Mouse (Mus musculus) heart, embryonic 11.5 days (tissue): ENCODE results near the gene Gng2. TPM values are rescaled to one million over a fixed set of nuclear protein-coding genes. Genes with fewer than 3 reads are reported as not detected.

Experiments used
- ATAC-seq: fragments of 200-750 bp; cut with Nextera tagmentation; replicated peaks from 2 replicates; pipeline ENCODE4 v1.8.0; 2017; ENCODE audit warnings: moderate library complexity; ENCODE audit not compliant: insufficient number of reproducible peaks, low FRiP score, low TSS enrichment
- H3K27ac ChIP-seq: fragments of 300-500 bp; sonication (generic); 2 replicates; pipeline ENCODE4 v1.5.1; 2014; ENCODE audit warnings: mild to moderate bottlenecking, low read depth, low read length
- H3K27me3 ChIP-seq: fragments of 300-500 bp; sonication (generic); 2 replicates; pipeline ENCODE4 v1.6.1; 2014; ENCODE audit warnings: mild to moderate bottlenecking, low read length, mixed read lengths; ENCODE audit not compliant: control insufficient read depth, insufficient read depth
- H3K36me3 ChIP-seq: fragments of 300-500 bp; sonication (generic); 2 replicates; pipeline ENCODE4 v1.6.1; 2014; ENCODE audit warnings: mild to moderate bottlenecking, low read length, moderate library complexity, mixed read lengths; ENCODE audit not compliant: control insufficient read depth, insufficient read depth
- H3K4me1 ChIP-seq: fragments of 300-500 bp; sonication (generic); 2 replicates; pipeline ENCODE4 v1.6.1; 2014; ENCODE audit warnings: low read length; ENCODE audit not compliant: control insufficient read depth, insufficient read depth
- H3K4me2 ChIP-seq: fragments of 300-500 bp; sonication (generic); 2 replicates; pipeline ENCODE4 v1.6.1; 2014; ENCODE audit warnings: mild to moderate bottlenecking, moderate library complexity
- H3K4me3 ChIP-seq: fragments of 300-500 bp; sonication (generic); 2 replicates; pipeline ENCODE4 v1.5.1; 2014; ENCODE audit warnings: low read depth, low read length
- H3K9ac ChIP-seq: fragments of 300-500 bp; sonication (generic); 2 replicates; pipeline ENCODE4 v1.6.1; 2014; ENCODE audit warnings: mild to moderate bottlenecking, low read depth, low read length, moderate library complexity
- H3K9me3 ChIP-seq: fragments of 300-500 bp; sonication (generic); replicated peaks from 2 replicates; pipeline ENCODE4 v1.6.1; 2016; ENCODE audit warnings: low read length; ENCODE audit not compliant: control insufficient read depth
- WGBS: fragments of 180-500 bp; shearing (Covaris S2); extraction: QIAGEN DNeasy Blood & Tissue Kit; methylation state at CpG from one replicate; pipeline ENCODE4 v1.1.7; 2014; ENCODE audit not compliant: insufficient replicate concordance; 5-methylcytosine and 5-hydroxymethylcytosine counted together
- polyA plus RNA-seq: library from polyadenylated mRNA; unstranded; fragments of >200 nt; fragmentation: Nextera tagmentation; extraction: Ambion mirVana; gene quantifications from 2 replicates; pipeline ENCODE4 v1.2.1, GENCODE M21; 2014

The Gng2 gene
- 41.1 and 42.4 TPM in 2 replicates for polyA plus RNA-seq

DNA sequence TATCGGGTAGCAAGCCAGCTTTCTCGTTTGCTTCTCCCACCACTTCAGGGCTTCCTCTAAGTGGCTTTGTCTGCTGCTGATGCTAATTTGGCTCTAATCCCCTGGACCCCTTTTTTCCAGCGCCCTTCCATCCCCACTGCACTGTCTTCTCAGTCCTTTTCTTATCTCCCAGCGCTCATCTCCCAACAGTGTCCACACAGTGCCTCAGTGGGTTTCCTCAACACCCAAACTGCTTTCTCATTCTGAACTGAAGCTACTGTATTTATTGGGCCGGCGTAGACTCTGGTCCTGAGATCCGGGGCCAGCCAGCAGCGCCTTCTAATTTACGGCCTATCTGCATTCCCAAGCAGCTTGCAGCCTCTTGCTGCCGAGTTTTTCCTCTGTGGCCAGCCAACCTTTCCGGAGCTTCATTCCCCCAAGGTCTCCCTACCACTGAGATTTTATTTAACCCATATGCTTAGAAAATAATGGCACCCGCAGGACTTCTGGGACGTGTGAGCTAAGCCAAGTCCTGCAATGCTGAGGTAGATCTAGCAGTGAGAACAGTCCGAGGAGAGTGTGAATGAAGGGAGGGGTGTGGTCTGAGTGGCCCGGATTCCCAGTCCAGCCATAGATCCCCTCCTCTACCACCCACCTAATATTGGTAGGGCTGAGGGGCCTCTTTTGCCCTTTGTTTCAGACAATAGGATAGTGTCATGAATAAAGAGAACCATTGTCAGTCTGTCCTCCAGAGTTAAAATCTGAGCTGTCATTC, at the start of gene Gng2:
Gene Gng2 (minus strand): TSS at position 357 of the 754 bp plus-strand sequence.
- peak within 1 kb of the TSS; percentile 65 for H3K27ac ChIP-seq
- WGBS, result 9% methylated on average over 15 of the region's 15 CpGs
- no peaks in the 10 kb centered on the region for H3K36me3 ChIP-seq
- H3K27me3 ChIP-seq, result no peaks in the 10 kb centered on the region
- H3K9ac ChIP-seq, result peak within 1 kb of the TSS; percentile 74
- H3K4me2 ChIP-seq, result peak within 1 kb of the TSS; percentile 84
- peak; percentile 17; the same call in 1 of the 2 replicates for ATAC-seq
- peaks cover 11% of the 10 kb centered on the region for H3K4me1 ChIP-seq
- H3K4me3 ChIP-seq, result peak within 1 kb of the TSS; percentile 50
- no peaks in the 10 kb centered on the region for H3K9me3 ChIP-seq

DNA sequence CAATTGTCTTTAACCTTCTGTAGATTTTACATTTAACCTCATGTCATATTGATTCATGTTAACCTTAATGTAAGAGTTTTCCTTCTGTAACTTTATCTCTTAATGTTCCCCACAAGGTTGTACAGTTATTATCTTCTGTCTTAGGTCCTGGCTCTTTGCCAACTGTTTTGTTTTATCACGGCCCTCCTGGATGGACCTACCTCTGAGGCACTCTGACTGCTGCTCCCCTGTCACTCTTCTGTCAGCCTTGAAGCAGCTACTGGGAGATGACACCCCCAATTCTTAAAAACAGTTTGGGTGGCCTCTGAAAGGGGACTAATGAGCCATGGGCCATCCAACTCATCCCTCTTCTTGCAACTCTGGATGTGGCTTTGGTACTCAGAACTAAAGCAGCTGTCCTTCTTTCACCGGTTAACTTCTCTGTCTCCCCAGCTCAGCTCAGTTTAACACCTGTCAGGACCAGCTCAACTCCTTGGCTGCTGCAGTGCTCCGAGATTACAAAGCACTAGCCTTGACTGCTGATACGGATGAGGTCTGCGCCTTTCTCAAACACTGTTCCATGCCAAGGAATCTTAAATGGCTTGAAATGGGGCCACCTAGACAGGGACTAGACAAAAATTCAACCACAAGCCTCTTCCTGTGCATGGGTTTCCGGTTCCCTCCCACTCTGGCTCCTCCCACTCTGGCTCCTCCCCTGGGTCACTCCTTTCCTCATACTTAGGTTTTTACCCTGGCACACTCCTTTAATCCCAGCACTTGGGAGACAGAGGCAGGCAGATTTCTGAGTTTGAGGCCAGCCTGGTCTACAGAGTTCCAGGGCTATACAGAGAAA, 47.7 kb upstream of the Gng2 start:
- no peak for ATAC-seq
- peaks cover 5% of the 10 kb centered on the region for H3K4me1 ChIP-seq
- no peaks in the 10 kb centered on the region for H3K36me3 ChIP-seq
- H3K4me3 ChIP-seq, result no peak overlapping the region
- 0 out of 2 replicates have a peak overlapping the region, but pooled peaks have one; percentile 28 for H3K9ac ChIP-seq
- no peaks in the 10 kb centered on the region for H3K9me3 ChIP-seq
- peak overlapping the region; percentile 16; the same call in 1 of the 2 replicates for H3K4me2 ChIP-seq
- H3K27ac ChIP-seq, result no peak overlapping the region
- H3K27me3 ChIP-seq, result no peaks in the 10 kb centered on the region
- 45% methylated on average over 6 of the region's 6 CpGs for WGBS

DNA sequence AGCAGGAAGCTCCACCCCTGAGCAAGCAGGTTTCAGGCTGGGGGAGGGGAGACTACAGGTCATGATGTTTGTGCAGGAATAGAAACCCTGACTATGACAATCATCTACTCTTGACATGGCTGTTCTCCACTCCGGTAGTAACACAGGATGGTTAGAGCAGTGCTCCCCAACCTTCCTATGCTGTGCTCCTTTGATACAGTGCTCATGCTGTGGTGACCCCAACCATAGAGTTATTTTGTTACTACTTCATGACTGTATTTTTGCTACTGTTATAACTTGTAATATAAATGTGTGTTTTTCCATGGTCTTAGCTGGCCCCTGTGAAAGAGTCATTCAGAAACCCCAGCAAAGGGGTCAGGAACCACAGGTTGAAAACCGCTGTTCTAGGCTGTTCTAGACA, 46.5 kb upstream of the Gng2 start:
- ATAC-seq, result no peak
- Histone ChIP-seq H3K9me3 (no peaks in the 10 kb centered on the region), H3K4me1 (peaks cover 5% of the 10 kb centered on the region), H3K4me2 (no peak overlapping the region), H3K27me3 (no peaks in the 10 kb centered on the region), H3K4me3 (no peak overlapping the region), H3K27ac (no peak overlapping the region), H3K9ac (no peak overlapping the region), H3K36me3 (no peaks in the 10 kb centered on the region)
- whole genome bisulfite sequencing, result 88% methylated on average over 2 of the region's 2 CpGs

DNA sequence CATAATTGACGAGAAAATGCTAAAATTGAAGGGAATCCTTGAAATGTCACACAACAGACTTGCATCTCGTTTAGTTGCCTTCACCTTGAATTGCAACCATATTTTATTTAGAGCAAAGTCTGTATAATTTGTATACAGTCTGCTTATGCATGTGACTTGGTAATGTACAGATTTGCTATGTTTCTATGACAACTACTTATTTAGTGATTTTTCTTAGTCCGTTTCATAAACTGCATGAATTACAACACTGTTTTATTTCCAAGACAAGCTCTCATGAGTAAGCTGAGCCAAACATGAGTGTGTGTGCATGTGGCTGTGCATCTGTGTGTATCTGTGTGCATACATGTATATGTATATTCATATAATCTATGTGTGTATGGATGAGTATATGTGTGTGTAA, 42.1 kb upstream of the Gng2 start:
- Histone ChIP-seq H3K9ac (no peak overlapping the region), H3K4me3 (no peak overlapping the region), H3K4me1 (no peaks in the 10 kb centered on the region), H3K36me3 (no peaks in the 10 kb centered on the region), H3K9me3 (no peaks in the 10 kb centered on the region), H3K27me3 (no peaks in the 10 kb centered on the region), H3K27ac (no peak overlapping the region), H3K4me2 (no peak overlapping the region)
- no peak for ATAC-seq
- 60% methylated on average over 3 of the region's 3 CpGs for WGBS

DNA sequence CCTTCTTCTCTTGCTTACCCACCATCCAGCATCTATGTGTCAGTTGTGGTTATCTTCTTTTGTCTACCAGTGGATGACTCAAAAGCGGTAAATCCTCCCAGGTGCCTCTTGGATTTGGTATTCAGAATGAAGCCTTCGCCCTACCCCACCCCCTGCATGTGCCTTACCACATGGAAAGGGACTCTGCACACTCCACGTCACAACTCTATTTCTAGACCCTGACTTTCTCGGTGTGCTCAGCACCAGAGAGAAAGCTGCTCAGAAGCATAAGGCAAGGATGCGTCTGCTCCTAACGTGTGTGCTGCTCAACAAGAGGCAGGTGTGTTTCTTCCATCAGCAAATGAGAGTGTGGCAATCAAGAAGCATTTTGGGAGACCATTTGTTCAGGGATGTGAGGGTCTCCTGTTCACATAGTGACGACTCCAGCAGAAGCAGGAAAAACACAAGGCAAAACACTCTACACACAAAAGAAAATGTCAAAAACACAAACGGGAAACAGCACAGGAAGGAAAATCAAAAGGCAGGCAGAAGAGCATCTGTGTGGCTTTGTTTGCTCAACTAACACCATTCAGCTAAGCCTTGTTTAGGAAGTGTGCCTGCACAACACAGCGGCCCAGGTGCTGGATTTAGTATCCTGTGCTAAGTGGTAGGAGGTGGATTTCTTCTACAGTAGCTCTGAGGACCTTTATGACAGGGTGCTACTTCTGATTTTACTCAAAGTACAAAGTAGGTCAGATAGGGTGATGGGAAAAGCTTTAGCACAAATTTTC, 35.3 kb upstream of the Gng2 start:
- no peaks in the 10 kb centered on the region for H3K27me3 ChIP-seq
- no peak overlapping the region for H3K27ac ChIP-seq
- no peak overlapping the region for H3K4me2 ChIP-seq
- ATAC-seq, result no peak
- no peak overlapping the region for H3K9ac ChIP-seq
- no peak overlapping the region for H3K4me3 ChIP-seq
- H3K9me3 ChIP-seq, result no peaks in the 10 kb centered on the region
- WGBS, result 59% methylated on average over 9 of the region's 9 CpGs
- no peaks in the 10 kb centered on the region for H3K4me1 ChIP-seq
- H3K36me3 ChIP-seq, result no peaks in the 10 kb centered on the region

DNA sequence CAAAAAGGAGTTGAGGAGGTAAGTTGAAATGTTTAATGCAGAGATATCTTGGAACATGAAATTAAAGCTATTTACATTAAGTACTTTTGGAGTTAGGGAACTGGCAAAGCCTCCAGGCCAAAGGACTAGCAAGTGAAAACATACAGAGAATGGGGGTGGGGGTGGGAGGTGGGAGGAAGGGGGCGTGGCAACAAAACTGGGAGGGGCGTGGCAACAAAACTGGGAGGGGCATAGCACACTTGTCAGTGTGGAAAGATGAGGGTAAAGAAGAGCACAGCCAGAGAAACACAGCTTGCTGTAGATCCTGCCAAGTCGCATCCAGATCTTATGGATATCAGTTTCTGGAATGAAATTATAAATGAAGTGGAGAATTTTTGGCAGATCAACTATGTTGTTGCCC, 30.0 kb upstream of the Gng2 start:
- peaks cover 11% of the 10 kb centered on the region for H3K4me1 ChIP-seq
- H3K27ac ChIP-seq, result no peak overlapping the region
- no peak overlapping the region for H3K4me3 ChIP-seq
- ATAC-seq, result no peak
- no peaks in the 10 kb centered on the region for H3K27me3 ChIP-seq
- H3K4me2 ChIP-seq, result no peak overlapping the region
- H3K9me3 ChIP-seq, result no peaks in the 10 kb centered on the region
- no peaks in the 10 kb centered on the region for H3K36me3 ChIP-seq
- WGBS, result 58% methylated on average over 3 of the region's 3 CpGs
- H3K9ac ChIP-seq, result no peak overlapping the region

DNA sequence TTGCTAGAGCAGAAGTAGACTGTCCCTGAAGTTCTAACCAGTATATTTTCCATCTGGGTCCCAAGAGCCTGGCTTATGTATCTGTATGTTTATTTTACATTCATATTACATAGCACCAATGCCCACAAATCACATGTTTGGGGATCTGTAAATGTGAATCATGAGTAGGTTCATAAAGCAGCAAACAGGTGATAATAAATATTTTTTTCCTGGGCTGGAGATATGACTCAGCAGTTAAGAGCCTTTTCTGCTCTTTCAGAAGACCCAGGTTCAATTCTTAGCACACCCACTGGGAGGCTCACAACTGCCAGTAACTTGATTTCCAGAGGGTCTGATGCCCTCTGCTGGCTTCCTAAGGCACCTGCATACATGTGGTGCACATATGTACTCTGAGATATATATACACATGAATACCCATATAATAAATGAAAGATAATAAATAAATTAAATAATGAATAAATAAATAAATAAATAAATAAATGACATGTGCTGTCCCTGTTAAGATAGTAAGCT, 27.4 kb upstream of the Gng2 start:
- no peak overlapping the region for H3K4me2 ChIP-seq
- no peak overlapping the region for H3K27ac ChIP-seq
- H3K27me3 ChIP-seq, result no peaks in the 10 kb centered on the region
- H3K9ac ChIP-seq, result no peak overlapping the region
- no peak for ATAC-seq
- peaks cover 11% of the 10 kb centered on the region for H3K4me1 ChIP-seq
- no peaks in the 10 kb centered on the region for H3K9me3 ChIP-seq
- no peaks in the 10 kb centered on the region for H3K36me3 ChIP-seq
- no peak overlapping the region for H3K4me3 ChIP-seq

DNA sequence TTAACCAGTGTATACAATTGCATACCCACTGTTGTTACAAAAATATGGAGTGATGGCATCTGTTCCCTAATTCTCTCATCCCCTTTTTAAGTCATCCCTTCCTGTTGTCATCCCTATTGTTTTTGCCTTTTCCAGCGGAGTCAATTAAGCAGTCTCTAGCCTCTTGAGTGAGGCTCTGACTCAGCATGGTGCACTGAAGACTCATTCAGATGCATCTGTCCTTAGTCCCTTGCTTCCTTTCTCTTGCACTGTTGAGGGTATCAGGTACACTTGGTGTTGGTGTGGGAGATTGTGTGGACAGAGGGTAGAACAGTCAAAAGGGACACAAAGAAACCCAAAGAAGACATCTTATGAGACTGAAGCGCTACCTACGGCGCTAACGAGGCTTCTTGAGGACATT, 19.4 kb upstream of the Gng2 start:
- no peak for ATAC-seq
- H3K4me1 ChIP-seq, result no peaks in the 10 kb centered on the region
- 78% methylated on average over 5 of the region's 5 CpGs for WGBS
- no peaks in the 10 kb centered on the region for H3K27me3 ChIP-seq
- H3K36me3 ChIP-seq, result no peaks in the 10 kb centered on the region
- H3K4me3 ChIP-seq, result no peak overlapping the region
- no peak overlapping the region for H3K27ac ChIP-seq
- H3K9me3 ChIP-seq, result no peaks in the 10 kb centered on the region
- no peak overlapping the region for H3K4me2 ChIP-seq
- no peak overlapping the region for H3K9ac ChIP-seq
